Mouse (Mus musculus) hindbrain, embryonic 11.5 days (tissue): ENCODE results near the gene Arl2. TPM values are rescaled to one million over a fixed set of nuclear protein-coding genes. Genes with fewer than 3 reads are reported as not detected.
"Not testable (repeated sequence)": the region's sequence is repeated elsewhere in the genome, so short reads cannot be mapped to it uniquely, and the experiment has no call there.

Experiments used
- ATAC-seq: fragments of 200-750 bp; cut with Nextera tagmentation; 2 replicates; pipeline ENCODE4 v1.8.0; 2017; ENCODE audit warnings: mild to moderate bottlenecking, moderate TSS enrichment, moderate library complexity; ENCODE audit not compliant: low FRiP score
- DNase-seq: peaks from one replicate; pipeline ENCODE4 v3.0.0-alpha.2; 2015; ENCODE audit warnings: low spot score
- H3K27ac ChIP-seq: fragments of 300-500 bp; sonication (generic); 2 replicates; pipeline ENCODE4 v1.5.1; 2014; ENCODE audit warnings: mild to moderate bottlenecking, low read depth, low read length
- H3K27me3 ChIP-seq: fragments of 300-500 bp; sonication (generic); 2 replicates; pipeline ENCODE4 v1.6.1; 2014; ENCODE audit warnings: mild to moderate bottlenecking, low read length, moderate library complexity, mixed read lengths; ENCODE audit not compliant: control insufficient read depth, insufficient read depth
- H3K36me3 ChIP-seq: fragments of 300-500 bp; sonication (generic); 2 replicates; pipeline ENCODE4 v1.6.1; 2014; ENCODE audit warnings: mild to moderate bottlenecking, low read length, moderate library complexity, mixed read lengths; ENCODE audit not compliant: control insufficient read depth, insufficient read depth
- H3K4me1 ChIP-seq: fragments of 300-500 bp; sonication (generic); replicated peaks from 2 replicates; pipeline ENCODE4 v1.6.1; 2014; ENCODE audit warnings: low read length, mixed read lengths; ENCODE audit not compliant: control insufficient read depth, insufficient read depth
- H3K4me2 ChIP-seq: fragments of 300-500 bp; sonication (generic); replicated peaks from 2 replicates; pipeline ENCODE4 v1.6.1; 2014; ENCODE audit warnings: mild to moderate bottlenecking, low read depth, low read length
- H3K4me3 ChIP-seq: fragments of 300-500 bp; sonication (generic); 2 replicates; pipeline ENCODE4 v1.5.1; 2014; ENCODE audit warnings: low read depth, low read length
- H3K9ac ChIP-seq: fragments of 300-500 bp; sonication (generic); 2 replicates; pipeline ENCODE4 v1.6.1; 2014; ENCODE audit warnings: low read depth, low read length
- H3K9me3 ChIP-seq: fragments of 300-500 bp; sonication (generic); 2 replicates; pipeline ENCODE4 v1.6.1; 2016; ENCODE audit warnings: low read length; ENCODE audit not compliant: control insufficient read depth
- WGBS: fragments of 180-500 bp; shearing (Covaris S2); extraction: QIAGEN DNeasy Blood & Tissue Kit; methylation state at CpG from one replicate; pipeline ENCODE4 v1.1.7; 2014; 5-methylcytosine and 5-hydroxymethylcytosine counted together
- polyA plus RNA-seq: library from polyadenylated mRNA; unstranded; fragments of >200 nt; fragmentation: Nextera tagmentation; extraction: Ambion mirVana; gene quantifications from 2 replicates; pipeline ENCODE4 v1.2.1, GENCODE M21; 2014

Arl2 gene
- polyA plus RNA-seq, 1 experiment from 2014 or later, result 80.0 TPM

DNA sequence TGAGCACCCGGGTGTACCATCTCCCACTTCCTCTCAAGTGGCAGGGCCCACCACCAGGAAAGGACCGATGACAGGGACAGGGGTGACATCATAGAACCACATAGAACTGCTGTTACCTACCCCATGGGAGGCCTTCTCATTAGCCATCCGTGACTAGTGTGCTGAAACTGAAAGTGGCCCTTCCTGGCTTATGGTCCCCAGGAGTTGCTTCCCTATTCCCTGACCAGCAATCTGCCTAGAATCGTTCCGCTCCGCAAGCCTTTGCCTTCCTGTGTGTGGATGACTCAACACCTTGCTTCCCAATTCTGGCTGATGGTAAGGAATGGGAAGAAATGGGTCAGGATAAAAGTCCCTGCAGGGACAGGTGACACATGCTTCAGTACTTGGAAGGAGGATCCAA lies 15.9 kb upstream of the Arl2 start:
- H3K4me3 ChIP-seq, result no peak overlapping the region
- ATAC-seq (no peak), DNase-seq (no peak)
- H3K9ac ChIP-seq, result no peak overlapping the region
- H3K27ac ChIP-seq, result no peak overlapping the region
- no peak overlapping the region for H3K4me2 ChIP-seq
- H3K27me3 ChIP-seq, result no peaks in the 10 kb centered on the region
- H3K4me1 ChIP-seq, result no peaks in the 10 kb centered on the region
- H3K9me3 ChIP-seq, result no peaks in the 10 kb centered on the region
- H3K36me3 ChIP-seq, result no peaks in the 10 kb centered on the region
- WGBS, result 75% methylated on average over 6 of the region's 6 CpGs

DNA sequence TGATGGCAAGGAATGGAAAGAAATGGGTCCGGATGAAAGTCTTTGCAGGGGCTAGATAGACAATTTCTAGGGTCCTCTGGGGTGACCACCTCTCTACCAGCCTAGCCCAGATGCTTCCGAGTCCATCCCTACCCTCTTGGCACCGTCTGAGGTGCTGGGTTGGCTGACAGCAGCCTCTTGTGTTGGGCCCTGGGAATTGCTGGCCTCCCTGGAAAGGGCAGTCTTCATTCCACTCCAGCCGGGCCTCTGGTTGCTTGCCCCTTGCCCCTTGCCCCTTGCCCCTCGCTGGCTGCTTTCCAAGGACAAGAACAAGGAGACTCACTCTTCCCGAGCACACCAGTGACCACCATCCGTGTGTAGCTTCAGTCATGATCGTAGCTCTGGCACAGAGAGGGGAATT lies 15.0 kb upstream of the Arl2 start:
- H3K9ac ChIP-seq, result no peak overlapping the region
- no peaks in the 10 kb centered on the region for H3K9me3 ChIP-seq
- H3K4me1 ChIP-seq, result no peaks in the 10 kb centered on the region
- no peaks in the 10 kb centered on the region for H3K36me3 ChIP-seq
- ATAC-seq, result no peak
- WGBS, result 62% methylated on average over 8 of the region's 8 CpGs
- H3K4me3 ChIP-seq, result no peak overlapping the region
- H3K27me3 ChIP-seq, result no peaks in the 10 kb centered on the region
- no peak overlapping the region for H3K27ac ChIP-seq
- no peak for DNase-seq
- H3K4me2 ChIP-seq, result no peak overlapping the region

DNA sequence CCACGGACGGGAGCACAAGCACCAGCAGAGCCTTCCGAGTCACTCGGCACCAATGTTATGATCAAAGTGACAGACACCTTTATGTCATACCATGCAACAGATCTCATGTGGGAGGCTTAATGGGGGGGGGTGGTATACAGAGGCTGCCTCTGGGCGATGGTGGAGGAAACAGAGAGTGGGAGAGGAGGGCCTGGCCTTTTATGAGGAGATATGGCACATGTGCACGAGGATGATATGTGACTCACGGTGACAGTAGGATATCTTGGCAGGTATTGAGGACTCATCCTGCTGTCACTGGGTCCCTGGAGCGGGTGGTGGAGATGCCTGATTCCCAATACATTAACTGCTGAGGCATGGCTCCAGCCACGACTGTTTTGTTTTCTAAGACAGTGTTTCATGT lies 13.8 kb upstream of the Arl2 start:
- Histone ChIP-seq H3K36me3 (no peaks in the 10 kb centered on the region), H3K4me1 (no peaks in the 10 kb centered on the region), H3K4me2 (no peak overlapping the region), H3K9me3 (no peaks in the 10 kb centered on the region), H3K27me3 (no peaks in the 10 kb centered on the region), H3K9ac (no peak overlapping the region), H3K4me3 (no peak overlapping the region), H3K27ac (no peak overlapping the region)
- DNase-seq, result no peak
- whole genome bisulfite sequencing, result 89% methylated on average over 9 of the region's 9 CpGs
- no peak for ATAC-seq

DNA sequence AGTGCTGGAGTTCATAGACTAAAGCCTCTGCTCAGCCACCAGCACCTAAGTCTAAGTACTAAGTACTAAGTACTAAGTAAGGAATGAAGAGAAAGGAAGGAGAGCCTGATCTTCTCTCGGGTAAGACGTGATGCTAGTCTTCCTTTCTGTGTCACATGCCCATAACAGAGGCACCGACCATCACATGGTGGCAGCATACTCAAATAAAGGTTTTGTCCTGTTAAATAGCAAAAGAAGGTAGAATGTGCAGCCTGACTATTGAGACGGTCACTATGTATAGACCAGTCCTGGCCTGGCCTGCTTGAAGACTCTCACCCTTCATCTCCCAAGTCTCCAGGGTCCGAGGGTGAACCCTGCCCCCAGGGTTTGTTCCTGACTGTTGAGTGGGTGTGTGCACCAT lies 3.5 kb upstream of the Arl2 start:
- no peaks in the 10 kb centered on the region for H3K9me3 ChIP-seq
- DNase-seq (no peak), ATAC-seq (no peak)
- H3K4me2 ChIP-seq, result no peak overlapping the region
- H3K4me1 ChIP-seq, result no peaks in the 10 kb centered on the region; the same call in 1 of the 2 replicates
- no peak overlapping the region for H3K27ac ChIP-seq
- no peaks in the 10 kb centered on the region for H3K27me3 ChIP-seq
- no peaks in the 10 kb centered on the region for H3K36me3 ChIP-seq
- H3K9ac ChIP-seq, result no peak overlapping the region
- 81% methylated on average over 5 of the region's 5 CpGs for WGBS
- H3K4me3 ChIP-seq, result no peak overlapping the region

DNA sequence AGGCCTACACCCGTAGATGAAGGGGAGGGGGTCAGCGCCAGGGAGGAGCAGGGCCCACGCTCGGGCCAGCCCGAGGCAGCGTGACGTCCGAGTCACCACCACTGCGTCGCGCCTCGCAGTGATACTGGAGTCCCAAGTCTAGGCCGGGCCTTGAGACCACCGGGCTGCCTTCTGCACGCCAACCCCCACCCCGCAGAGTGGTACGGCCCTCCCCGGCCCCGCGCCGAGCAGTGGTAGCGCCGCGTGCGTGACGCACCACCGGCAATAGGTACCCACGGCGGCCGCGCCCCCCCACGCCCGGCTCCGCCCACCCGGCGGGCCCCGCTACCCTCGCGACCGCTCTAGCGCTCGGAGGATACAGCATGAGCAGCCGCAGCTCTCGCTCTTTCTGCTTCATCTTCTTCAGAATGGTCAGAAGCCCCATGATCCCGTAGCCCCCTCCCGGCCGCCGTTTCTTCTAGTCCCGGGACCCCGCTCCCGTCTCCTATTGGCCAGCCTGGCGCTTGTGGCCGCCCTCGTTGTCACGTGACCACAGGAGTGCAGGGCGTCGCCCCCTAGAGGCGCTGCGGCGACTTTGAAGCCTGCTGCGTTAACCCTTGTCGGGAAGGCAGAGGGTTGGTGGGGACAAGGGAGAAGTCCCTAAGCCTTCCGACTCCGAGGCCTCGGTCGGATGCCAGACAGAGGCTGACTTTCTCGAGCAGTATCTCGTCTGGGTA lies 512 bp downstream of the Arl2 start, which contains the start of gene Batf2:
TSS of gene Batf2 (plus strand) at position 306 of the 716 bp plus-strand sequence.
- Histone ChIP-seq H3K27me3 (no peaks in the 10 kb centered on the region), H3K36me3 (no peaks in the 10 kb centered on the region), H3K4me2 (peak within 1 kb of the TSS; percentile 82), H3K27ac (peak within 1 kb of the TSS; percentile 96), H3K9ac (peak within 1 kb of the TSS; percentile 76), H3K9me3 (no peaks in the 10 kb centered on the region), H3K4me1 (no peaks in the 10 kb centered on the region; the same call in 1 of the 2 replicates), H3K4me3 (peak within 1 kb of the TSS; percentile 56)
- WGBS, result under 1% methylated on average over 56 of the region's 68 CpGs
- DNase-seq, result peak; percentile 97
- peak; percentile 95 for ATAC-seq

DNA sequence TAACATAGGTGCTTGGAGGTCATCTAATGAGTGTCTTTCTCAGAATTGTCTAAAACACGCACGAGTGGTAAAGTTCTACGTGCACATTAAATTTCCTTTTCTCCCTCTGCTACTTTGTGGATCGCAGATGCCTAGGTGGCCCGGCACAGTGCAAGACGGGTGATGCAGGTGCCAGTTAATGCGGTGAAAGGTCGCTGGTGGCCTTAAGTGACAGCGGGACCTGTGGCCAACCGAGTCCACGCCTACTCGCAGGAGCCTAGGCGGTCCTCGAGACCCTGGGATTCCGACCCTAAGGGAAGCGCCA lies 1.0 kb downstream of the Arl2 start:
- no peaks in the 10 kb centered on the region for H3K27me3 ChIP-seq
- 11% methylated on average over 16 of the region's 16 CpGs for WGBS
- no peaks in the 10 kb centered on the region; the same call in 1 of the 2 replicates for H3K4me1 ChIP-seq
- peak overlapping the region; percentile 82 for H3K4me2 ChIP-seq
- H3K4me3 ChIP-seq, result peak overlapping the region; percentile 56
- no peaks in the 10 kb centered on the region for H3K9me3 ChIP-seq
- DNase-seq (no peak), ATAC-seq (no peak)
- no peaks in the 10 kb centered on the region for H3K36me3 ChIP-seq
- H3K9ac ChIP-seq, result peak overlapping the region; percentile 76
- peak overlapping the region; percentile 96 for H3K27ac ChIP-seq

DNA sequence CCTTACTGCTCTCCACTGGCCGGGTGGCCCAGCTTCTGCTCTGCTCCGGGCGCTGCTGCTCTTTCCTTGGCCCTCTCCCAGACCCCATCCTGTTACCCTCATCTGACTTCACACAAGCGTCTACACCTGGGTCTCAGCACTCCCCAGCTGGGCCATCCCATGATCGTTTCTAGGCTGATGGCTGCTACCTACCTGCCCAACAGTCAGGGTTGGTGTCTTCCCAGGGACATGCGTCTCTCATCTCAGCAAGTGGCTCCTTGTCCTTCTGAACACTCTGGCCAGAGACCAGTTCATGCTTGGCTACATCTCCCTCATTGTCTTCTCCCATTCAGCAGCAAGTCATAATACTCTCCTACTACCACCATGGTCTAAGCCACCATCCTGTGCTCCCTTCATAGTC lies 1.6 kb downstream of the Arl2 start:
- ATAC-seq, result no peak
- H3K4me3 ChIP-seq, result no peak overlapping the region
- H3K4me2 ChIP-seq, result peak overlapping the region; percentile 82
- no peaks in the 10 kb centered on the region for H3K27me3 ChIP-seq
- H3K27ac ChIP-seq, result no peak overlapping the region
- DNase-seq, result no peak
- H3K9me3 ChIP-seq, result no peaks in the 10 kb centered on the region
- H3K9ac ChIP-seq, result peak overlapping the region; percentile 76; the same call in 1 of the 2 replicates
- H3K4me1 ChIP-seq, result no peaks in the 10 kb centered on the region; the same call in 1 of the 2 replicates
- WGBS, result 95% methylated on average over 6 of the region's 6 CpGs
- no peaks in the 10 kb centered on the region for H3K36me3 ChIP-seq

DNA sequence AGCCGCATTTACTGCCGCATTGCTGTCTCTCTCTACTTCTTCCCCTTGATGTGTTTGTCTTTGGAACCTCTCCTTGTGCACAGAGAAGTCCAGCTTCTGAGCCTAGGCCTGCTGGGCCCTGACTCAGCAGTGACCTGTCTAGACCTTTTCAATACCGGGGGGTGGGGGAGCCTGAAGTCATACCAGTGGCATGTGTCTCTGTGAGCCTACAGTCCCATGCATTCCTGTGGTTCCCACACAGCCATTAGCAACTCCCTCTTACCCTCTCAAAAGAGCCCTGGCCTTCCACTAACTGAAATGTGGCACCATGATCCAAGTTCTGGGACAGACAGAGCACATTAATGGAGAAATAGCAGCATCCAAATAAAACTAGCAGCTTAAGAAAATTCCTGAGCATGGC lies 5.0 kb downstream of the Arl2 start:
- no peaks in the 10 kb centered on the region; the same call in 1 of the 2 replicates for H3K4me1 ChIP-seq
- H3K36me3 ChIP-seq, result no peaks in the 10 kb centered on the region
- H3K9me3 ChIP-seq, result no peaks in the 10 kb centered on the region
- no peak overlapping the region for H3K4me3 ChIP-seq
- no peak for DNase-seq
- no peak for ATAC-seq
- no peak overlapping the region for H3K9ac ChIP-seq
- H3K27ac ChIP-seq, result no peak overlapping the region
- no peak overlapping the region for H3K4me2 ChIP-seq
- H3K27me3 ChIP-seq, result no peaks in the 10 kb centered on the region
- WGBS, result 86% methylated on average over 3 of the region's 3 CpGs

DNA sequence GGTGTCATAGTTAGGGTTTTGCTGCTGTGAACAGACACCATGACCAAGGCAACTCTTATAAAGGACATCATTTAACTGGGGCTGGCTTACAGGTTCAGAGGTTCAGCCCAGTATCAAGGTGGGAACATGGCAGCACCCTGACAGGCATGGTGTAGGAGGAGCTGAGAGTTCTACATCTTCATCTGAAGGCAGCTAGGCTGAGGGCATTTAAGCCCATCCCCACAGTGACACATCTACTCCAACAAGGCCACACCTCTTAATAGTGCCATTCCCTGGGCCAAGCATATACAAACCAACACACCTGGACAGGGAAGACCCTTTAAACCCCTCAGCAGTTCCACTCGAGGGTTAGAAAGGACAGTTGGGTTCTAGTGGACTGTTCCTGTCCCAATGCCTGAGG lies 8.2 kb downstream of the Arl2 start:
- H3K27ac ChIP-seq, H3K27me3 ChIP-seq, ATAC-seq, H3K36me3 ChIP-seq, H3K9me3 ChIP-seq, H3K4me2 ChIP-seq, DNase-seq, H3K4me3 ChIP-seq, H3K4me1 ChIP-seq, H3K9ac ChIP-seq: not testable (repeated sequence)
- 52% methylated on average over 1 of the region's 1 CpGs for WGBS
